Mouse (Mus musculus) midbrain, embryonic 12.5 days (tissue): ENCODE data around the gene Zfp612. TPM values are rescaled to one million over a fixed set of nuclear protein-coding genes. Genes with fewer than 3 reads are reported as not detected.

Experiments
- ATAC-seq: fragments of 200-750 bp; cut with Nextera tagmentation; 2 replicates; pipeline ENCODE4 v1.8.0; 2017; ENCODE audit warnings: low read depth, moderate TSS enrichment, moderate library complexity; ENCODE audit not compliant: low FRiP score
- H3K27ac ChIP-seq: fragments of 300-500 bp; sonication (generic); replicated peaks from 2 replicates; pipeline ENCODE4 v1.5.1; 2016; ENCODE audit warnings: mild to moderate bottlenecking
- H3K27me3 ChIP-seq: fragments of 300-500 bp; sonication (generic); 2 replicates; pipeline ENCODE4 v1.6.1; 2016; ENCODE audit warnings: mild to moderate bottlenecking
- H3K36me3 ChIP-seq: fragments of 300-500 bp; sonication (generic); 2 replicates; pipeline ENCODE4 v1.6.1; 2016
- H3K4me1 ChIP-seq: fragments of 300-500 bp; sonication (generic); 2 replicates; pipeline ENCODE4 v1.6.1; 2016
- H3K4me2 ChIP-seq: fragments of 300-500 bp; sonication (generic); replicated peaks from 2 replicates; pipeline ENCODE4 v1.6.1; 2016; ENCODE audit warnings: mild to moderate bottlenecking, moderate library complexity
- H3K4me3 ChIP-seq: fragments of 300-500 bp; sonication (generic); 2 replicates; pipeline ENCODE4 v1.5.1; 2016; ENCODE audit warnings: mild to moderate bottlenecking
- H3K9ac ChIP-seq: fragments of 300-500 bp; sonication (generic); replicated peaks from 2 replicates; pipeline ENCODE4 v1.6.1; 2016; ENCODE audit warnings: mild to moderate bottlenecking, moderate library complexity
- H3K9me3 ChIP-seq: fragments of 300-500 bp; sonication (generic); 2 replicates; pipeline ENCODE4 v1.6.1; 2016; ENCODE audit warnings: mild to moderate bottlenecking
- WGBS: fragments of 180-500 bp; shearing (Covaris S2); methylation state at CpG from one replicate; pipeline ENCODE4 v1.1.7; 2016; 5-methylcytosine and 5-hydroxymethylcytosine counted together
- polyA plus RNA-seq: library from polyadenylated mRNA; unstranded; fragments of >200 nt; fragmentation: Nextera tagmentation; extraction: Ambion mirVana; gene quantifications from 2 replicates; pipeline ENCODE4 v1.2.1, GENCODE M21; 2016

The Zfp612 gene
- polyA plus RNA-seq, 1 experiment from 2014 or later, result 15.5 TPM

GRCm38 (mm10) chr8:110069706-110070105 lies 9.8 kb upstream of the Zfp612 start:
- no peak overlapping the region for H3K4me2 ChIP-seq
- no peaks in the 10 kb centered on the region for H3K27me3 ChIP-seq
- H3K4me1 ChIP-seq, result no peaks in the 10 kb centered on the region
- no peak for ATAC-seq
- H3K9ac ChIP-seq, result no peak overlapping the region
- H3K4me3 ChIP-seq, result no peak overlapping the region
- H3K9me3 ChIP-seq, result no peaks in the 10 kb centered on the region
- no peak overlapping the region for H3K27ac ChIP-seq
- no peaks in the 10 kb centered on the region for H3K36me3 ChIP-seq
- WGBS, result 88% methylated on average over 4 of the region's 4 CpGs

- Histone ChIP-seq H3K4me1 (no peaks in the 10 kb centered on the region), H3K27me3 (no peaks in the 10 kb centered on the region), H3K27ac (no peak overlapping the region), H3K9me3 (no peaks in the 10 kb centered on the region), H3K4me3 (no peak overlapping the region), H3K4me2 (no peak overlapping the region), H3K36me3 (no peaks in the 10 kb centered on the region), H3K9ac (no peak overlapping the region)
- ATAC-seq, result no peak
- 14% methylated on average over 9 of the region's 9 CpGs for WGBS
Measured at GRCm38 (mm10) chr8:110071600-110071999, 7.9 kb upstream of the Zfp612 start.

- Histone ChIP-seq H3K27me3 (no peaks in the 10 kb centered on the region; the same call in 1 of the 2 replicates), H3K27ac (no peak overlapping the region), H3K4me3 (no peak overlapping the region), H3K4me1 (peaks cover 3% of the 10 kb centered on the region; the same call in 1 of the 2 replicates), H3K9me3 (no peaks in the 10 kb centered on the region), H3K9ac (no peak overlapping the region), H3K4me2 (no peak overlapping the region), H3K36me3 (no peaks in the 10 kb centered on the region)
- no peak for ATAC-seq
- 85% methylated on average over 8 of the region's 8 CpGs for WGBS
Measured at GRCm38 (mm10) chr8:110074496-110074895, 5.0 kb upstream of the Zfp612 start.

- WGBS, result 83% methylated on average over 11 of the region's 11 CpGs
- no peak for ATAC-seq
- H3K27me3 ChIP-seq, result no peaks in the 10 kb centered on the region; the same call in 1 of the 2 replicates
- no peak overlapping the region for H3K4me3 ChIP-seq
- H3K4me1 ChIP-seq, result peaks cover 15% of the 10 kb centered on the region
- peaks cover 50% of the 10 kb centered on the region for H3K36me3 ChIP-seq
- H3K4me2 ChIP-seq, result no peak overlapping the region
- H3K9ac ChIP-seq, result no peak overlapping the region
- no peaks in the 10 kb centered on the region for H3K9me3 ChIP-seq
- H3K27ac ChIP-seq, result no peak overlapping the region
Measured at GRCm38 (mm10) chr8:110082416-110083105, 3.0 kb downstream of the Zfp612 start.

- no peaks in the 10 kb centered on the region for H3K27me3 ChIP-seq
- no peak for ATAC-seq
- H3K4me2 ChIP-seq, result no peak overlapping the region
- H3K27ac ChIP-seq, result no peak overlapping the region
- H3K9ac ChIP-seq, result no peak overlapping the region
- WGBS, result 62% methylated on average over 1 of the region's 1 CpGs
- H3K9me3 ChIP-seq, result peaks cover 14% of the 10 kb centered on the region
- peaks cover 35% of the 10 kb centered on the region for H3K36me3 ChIP-seq
- no peak overlapping the region for H3K4me3 ChIP-seq
- H3K4me1 ChIP-seq, result no peaks in the 10 kb centered on the region
Measured at GRCm38 (mm10) chr8:110091869-110092268, 12.3 kb downstream of the Zfp612 start.

- Histone ChIP-seq H3K27ac (no peak within 1 kb of the TSS), H3K4me1 (no peaks in the 10 kb centered on the region), H3K27me3 (no peaks in the 10 kb centered on the region), H3K4me3 (no peak within 1 kb of the TSS), H3K9me3 (no peaks in the 10 kb centered on the region), H3K36me3 (no peaks in the 10 kb centered on the region), H3K4me2 (no peak within 1 kb of the TSS), H3K9ac (no peak within 1 kb of the TSS)
- no peak for ATAC-seq
- 89% methylated on average over 12 of the region's 12 CpGs for WGBS
Measured at GRCm38 (mm10) chr8:110100907-110101306, 21.4 kb downstream of the Zfp612 start, which contains the start of gene Gm21964. Gene Gm21964 (plus strand): TSS chr8:110101207.

- no peak overlapping the region for H3K4me2 ChIP-seq
- H3K4me1 ChIP-seq, result no peaks in the 10 kb centered on the region
- no peak for ATAC-seq
- no peak overlapping the region for H3K4me3 ChIP-seq
- H3K9ac ChIP-seq, result no peak overlapping the region
- WGBS, result 91% methylated on average over 15 of the region's 15 CpGs
- no peaks in the 10 kb centered on the region for H3K27me3 ChIP-seq
- no peaks in the 10 kb centered on the region for H3K9me3 ChIP-seq
- H3K36me3 ChIP-seq, result no peaks in the 10 kb centered on the region
- no peak overlapping the region for H3K27ac ChIP-seq
Measured at GRCm38 (mm10) chr8:110101676-110102075, 22.1 kb downstream of the Zfp612 start.

GRCm38 (mm10) chr8:110102653-110103052 lies 23.1 kb downstream of the Zfp612 start, which contains the start of gene Gm17720:
Gene Gm17720 (minus strand): TSS chr8:110102753.
- H3K4me3 ChIP-seq, result no peak within 1 kb of the TSS
- H3K4me1 ChIP-seq, result no peaks in the 10 kb centered on the region
- no peak within 1 kb of the TSS for H3K27ac ChIP-seq
- no peak within 1 kb of the TSS for H3K4me2 ChIP-seq
- H3K9ac ChIP-seq, result no peak within 1 kb of the TSS
- WGBS, result 88% methylated on average over 3 of the region's 3 CpGs
- no peaks in the 10 kb centered on the region for H3K27me3 ChIP-seq
- no peak for ATAC-seq
- no peaks in the 10 kb centered on the region for H3K9me3 ChIP-seq
- H3K36me3 ChIP-seq, result no peaks in the 10 kb centered on the region

- 40% methylated on average over 6 of the region's 6 CpGs for WGBS
Measured at GRCm38 (mm10) chr8:110119715-110120114, 40.2 kb downstream of the Zfp612 start.

GRCm38 (mm10) chr8:110130537-110130936 lies 51.0 kb downstream of the Zfp612 start:
- Histone ChIP-seq H3K27ac (no peak overlapping the region), H3K27me3 (peaks cover 3% of the 10 kb centered on the region; the same call in 1 of the 2 replicates), H3K36me3 (no peaks in the 10 kb centered on the region), H3K4me2 (0 out of 2 replicates have a peak overlapping the region, but pooled peaks have one; percentile 17), H3K9ac (no peak overlapping the region), H3K4me1 (no peaks in the 10 kb centered on the region), H3K9me3 (no peaks in the 10 kb centered on the region), H3K4me3 (no peak overlapping the region)
- ATAC-seq, result no peak
- 27% methylated on average over 13 of the region's 13 CpGs for WGBS

More at GRCm38 (mm10) chr8:110119715-110120114, 40.2 kb downstream of the Zfp612 start:
- H3K36me3 ChIP-seq, result no peaks in the 10 kb centered on the region
- no peak overlapping the region for H3K4me3 ChIP-seq
- H3K4me2 ChIP-seq, result no peak overlapping the region
- H3K27ac ChIP-seq, result no peak overlapping the region
- no peak overlapping the region for H3K9ac ChIP-seq
- no peaks in the 10 kb centered on the region for H3K9me3 ChIP-seq
- H3K4me1 ChIP-seq, result no peaks in the 10 kb centered on the region
- 0 out of 2 replicates have a peak, but pooled peaks cover 3% of the 10 kb centered on the region for H3K27me3 ChIP-seq
- ATAC-seq, result no peak

GRCm38 (mm10) chr8:110134236-110134635 lies 54.7 kb downstream of the Zfp612 start:
- no peak overlapping the region for H3K4me3 ChIP-seq
- H3K27ac ChIP-seq, result no peak overlapping the region
- no peaks in the 10 kb centered on the region for H3K9me3 ChIP-seq
- no peak for ATAC-seq
- WGBS, result 94% methylated on average over 8 of the region's 8 CpGs
- H3K27me3 ChIP-seq, result no peaks in the 10 kb centered on the region
- no peaks in the 10 kb centered on the region for H3K36me3 ChIP-seq
- no peak overlapping the region for H3K9ac ChIP-seq
- no peak overlapping the region for H3K4me2 ChIP-seq
- no peaks in the 10 kb centered on the region for H3K4me1 ChIP-seq

- ATAC-seq, result no peak
- no peaks in the 10 kb centered on the region for H3K4me1 ChIP-seq
- no peak overlapping the region for H3K27ac ChIP-seq
- no peaks in the 10 kb centered on the region for H3K27me3 ChIP-seq
- no peaks in the 10 kb centered on the region for H3K9me3 ChIP-seq
- H3K36me3 ChIP-seq, result no peaks in the 10 kb centered on the region
- no peak overlapping the region for H3K4me2 ChIP-seq
- no peak overlapping the region for H3K4me3 ChIP-seq
- H3K9ac ChIP-seq, result no peak overlapping the region
- WGBS, result 70% methylated on average over 7 of the region's 7 CpGs
Measured at GRCm38 (mm10) chr8:110135515-110135914, 56.0 kb downstream of the Zfp612 start.
